Mouse (Mus musculus) intestine, embryonic 14.5 days (tissue): ENCODE measurements around the gene Ralgds. TPM values are rescaled to one million over a fixed set of nuclear protein-coding genes. Genes with fewer than 3 reads are reported as not detected.

Experiments
- ATAC-seq: fragments of 200-750 bp; cut with Nextera tagmentation; replicated peaks from 2 replicates; pipeline ENCODE4 v1.8.0; 2017; ENCODE audit warnings: low read depth, moderate number of reproducible peaks, moderate TSS enrichment, moderate library complexity; ENCODE audit not compliant: low FRiP score, low TSS enrichment
- DNase-seq: peaks from one replicate; pipeline ENCODE4 v3.0.0-alpha.2; 2018; ENCODE audit warnings: low spot score
- H3K27ac ChIP-seq: fragments of 300-500 bp; sonication (generic); 2 replicates; pipeline ENCODE4 v1.5.1; 2014; ENCODE audit warnings: low read depth, mild to moderate bottlenecking, control low read depth
- H3K27me3 ChIP-seq: fragments of 300-500 bp; sonication (generic); replicated peaks from 2 replicates; pipeline ENCODE4 v1.6.1; 2014; ENCODE audit warnings: low read length, control low read depth; ENCODE audit not compliant: control insufficient read depth, insufficient read depth
- H3K36me3 ChIP-seq: fragments of 300-500 bp; sonication (generic); 2 replicates; pipeline ENCODE4 v1.6.1; 2014; ENCODE audit warnings: low read length, control low read depth; ENCODE audit not compliant: control insufficient read depth, insufficient read depth
- H3K4me1 ChIP-seq: fragments of 300-500 bp; sonication (generic); replicated peaks from 2 replicates; pipeline ENCODE4 v1.6.1; 2014; ENCODE audit warnings: low read length, control low read depth, mixed read lengths; ENCODE audit not compliant: control insufficient read depth, insufficient read depth
- H3K4me2 ChIP-seq: fragments of 300-500 bp; sonication (generic); 2 replicates; pipeline ENCODE4 v1.6.1; 2014; ENCODE audit warnings: low read length
- H3K4me3 ChIP-seq: fragments of 300-500 bp; sonication (generic); 2 replicates; pipeline ENCODE4 v1.5.1; 2014; ENCODE audit warnings: low read depth, low read length, control low read depth, mixed read lengths
- H3K9ac ChIP-seq: fragments of 300-500 bp; sonication (generic); 2 replicates; pipeline ENCODE4 v1.6.1; 2014; ENCODE audit warnings: mild to moderate bottlenecking, low read length
- H3K9me3 ChIP-seq: fragments of 300-500 bp; sonication (generic); 2 replicates; pipeline ENCODE4 v1.6.1; 2016; ENCODE audit warnings: low read length, control low read depth; ENCODE audit not compliant: control insufficient read depth
- WGBS: fragments of 180-500 bp; shearing (Covaris S2); extraction: QIAGEN DNeasy Blood & Tissue Kit; methylation state at CpG from one replicate; pipeline ENCODE4 v1.1.7; 2014; 5-methylcytosine and 5-hydroxymethylcytosine counted together
- polyA plus RNA-seq: library from polyadenylated mRNA; unstranded; fragments of >200 nt; fragmentation: Nextera tagmentation; extraction: Ambion mirVana; gene quantifications from 2 replicates; pipeline ENCODE4 v1.2.1, GENCODE M21; 2014

Ralgds gene
- polyA plus RNA-seq, 1 experiment from 2014 or later, result 40.6 TPM

GRCm38 (mm10) chr2:28513431-28514370, 776 bp downstream of the Ralgds start:
- 4% methylated on average over 47 of the region's 47 CpGs for WGBS
- Histone ChIP-seq H3K27me3 (no peaks in the 10 kb centered on the region), H3K9me3 (no peaks in the 10 kb centered on the region), H3K4me1 (peaks cover 9% of the 10 kb centered on the region), H3K36me3 (no peaks in the 10 kb centered on the region), H3K4me3 (peak overlapping the region; percentile 75), H3K4me2 (peak overlapping the region; percentile 95), H3K9ac (peak overlapping the region; percentile 83), H3K27ac (peak overlapping the region; percentile 65)
- DNase-seq, result peak; percentile 81
- peak; percentile 32; the same call in 1 of the 2 replicates for ATAC-seq

- Histone ChIP-seq H3K4me3 (peak overlapping the region; percentile 75; the same call in 1 of the 2 replicates), H3K27ac (no peak overlapping the region), H3K4me2 (peak overlapping the region; percentile 95), H3K9ac (peak overlapping the region; percentile 83; the same call in 1 of the 2 replicates), H3K27me3 (no peaks in the 10 kb centered on the region), H3K9me3 (no peaks in the 10 kb centered on the region), H3K36me3 (no peaks in the 10 kb centered on the region), H3K4me1 (peaks cover 9% of the 10 kb centered on the region)
- no peak for ATAC-seq
- peak; percentile 95 for DNase-seq
- 20% methylated on average over 5 of the region's 5 CpGs for WGBS
Measured at GRCm38 (mm10) chr2:28514489-28514888, 1.6 kb downstream of the Ralgds start.

GRCm38 (mm10) chr2:28517206-28517909, 4.4 kb downstream of the Ralgds start:
- Histone ChIP-seq H3K36me3 (no peaks in the 10 kb centered on the region), H3K27ac (peak overlapping the region; percentile 28), H3K27me3 (no peaks in the 10 kb centered on the region), H3K4me1 (peaks cover 9% of the 10 kb centered on the region), H3K4me3 (no peak overlapping the region), H3K9ac (no peak overlapping the region), H3K9me3 (no peaks in the 10 kb centered on the region), H3K4me2 (no peak overlapping the region)
- 42% methylated on average over 5 of the region's 5 CpGs for WGBS
- DNase-seq (peak; percentile 82), ATAC-seq (peak; percentile 20; the same call in 1 of the 2 replicates)

GRCm38 (mm10) chr2:28518231-28518630, 5.3 kb downstream of the Ralgds start:
- Histone ChIP-seq H3K27me3 (no peaks in the 10 kb centered on the region), H3K4me2 (no peak overlapping the region), H3K4me1 (peaks cover 9% of the 10 kb centered on the region), H3K4me3 (no peak overlapping the region), H3K9me3 (no peaks in the 10 kb centered on the region), H3K9ac (no peak overlapping the region), H3K27ac (no peak overlapping the region), H3K36me3 (no peaks in the 10 kb centered on the region)
- 21% methylated on average over 2 of the region's 2 CpGs for WGBS
- ATAC-seq (no peak), DNase-seq (no peak)

GRCm38 (mm10) chr2:28520581-28520980, 7.7 kb downstream of the Ralgds start:
- Histone ChIP-seq H3K9ac (no peak overlapping the region), H3K27ac (no peak overlapping the region), H3K27me3 (no peaks in the 10 kb centered on the region), H3K4me2 (no peak overlapping the region), H3K36me3 (no peaks in the 10 kb centered on the region), H3K9me3 (no peaks in the 10 kb centered on the region), H3K4me1 (peaks cover 25% of the 10 kb centered on the region), H3K4me3 (no peak overlapping the region)
- WGBS, result 73% methylated on average over 5 of the region's 5 CpGs
- no peak for DNase-seq
- no peak for ATAC-seq

- Histone ChIP-seq H3K36me3 (no peaks in the 10 kb centered on the region), H3K27ac (no peak overlapping the region), H3K9me3 (no peaks in the 10 kb centered on the region), H3K4me1 (peaks cover 36% of the 10 kb centered on the region), H3K4me2 (no peak overlapping the region), H3K9ac (no peak overlapping the region), H3K4me3 (no peak overlapping the region), H3K27me3 (no peaks in the 10 kb centered on the region)
- WGBS, result 82% methylated on average over 6 of the region's 6 CpGs
- ATAC-seq (no peak), DNase-seq (no peak)
Measured at GRCm38 (mm10) chr2:28521571-28522151, 8.7 kb downstream of the Ralgds start.

- WGBS, result 80% methylated on average over 4 of the region's 4 CpGs
Measured at GRCm38 (mm10) chr2:28522166-28522565, 9.2 kb downstream of the Ralgds start.

GRCm38 (mm10) chr2:28523643-28524117, 10.8 kb downstream of the Ralgds start:
- no peak overlapping the region for H3K27ac ChIP-seq
- DNase-seq, result peak; percentile 81
- H3K27me3 ChIP-seq, result no peaks in the 10 kb centered on the region
- no peak overlapping the region for H3K9ac ChIP-seq
- ATAC-seq, result peak; percentile 40; the same call in 1 of the 2 replicates
- peaks cover 31% of the 10 kb centered on the region for H3K4me1 ChIP-seq
- no peak overlapping the region for H3K4me2 ChIP-seq
- H3K9me3 ChIP-seq, result no peaks in the 10 kb centered on the region
- 26% methylated on average over 5 of the region's 5 CpGs for WGBS
- no peaks in the 10 kb centered on the region for H3K36me3 ChIP-seq
- H3K4me3 ChIP-seq, result no peak overlapping the region

More at GRCm38 (mm10) chr2:28522166-28522565, 9.2 kb downstream of the Ralgds start:
- ATAC-seq (no peak), DNase-seq (no peak)
- no peak overlapping the region for H3K9ac ChIP-seq
- no peak overlapping the region for H3K27ac ChIP-seq
- H3K27me3 ChIP-seq, result no peaks in the 10 kb centered on the region
- H3K4me2 ChIP-seq, result no peak overlapping the region
- peaks cover 36% of the 10 kb centered on the region for H3K4me1 ChIP-seq
- no peak overlapping the region for H3K4me3 ChIP-seq
- H3K9me3 ChIP-seq, result no peaks in the 10 kb centered on the region
- H3K36me3 ChIP-seq, result no peaks in the 10 kb centered on the region
